Mouse (Mus musculus): ENCODE measurements at regions not wholly inside any gene's neighbourhood (a gene's known extent, or its start where the extent isn't known, plus 50 kb on each side); places are given as distances from the start of the nearest gene placed in this dataset.

DNA sequence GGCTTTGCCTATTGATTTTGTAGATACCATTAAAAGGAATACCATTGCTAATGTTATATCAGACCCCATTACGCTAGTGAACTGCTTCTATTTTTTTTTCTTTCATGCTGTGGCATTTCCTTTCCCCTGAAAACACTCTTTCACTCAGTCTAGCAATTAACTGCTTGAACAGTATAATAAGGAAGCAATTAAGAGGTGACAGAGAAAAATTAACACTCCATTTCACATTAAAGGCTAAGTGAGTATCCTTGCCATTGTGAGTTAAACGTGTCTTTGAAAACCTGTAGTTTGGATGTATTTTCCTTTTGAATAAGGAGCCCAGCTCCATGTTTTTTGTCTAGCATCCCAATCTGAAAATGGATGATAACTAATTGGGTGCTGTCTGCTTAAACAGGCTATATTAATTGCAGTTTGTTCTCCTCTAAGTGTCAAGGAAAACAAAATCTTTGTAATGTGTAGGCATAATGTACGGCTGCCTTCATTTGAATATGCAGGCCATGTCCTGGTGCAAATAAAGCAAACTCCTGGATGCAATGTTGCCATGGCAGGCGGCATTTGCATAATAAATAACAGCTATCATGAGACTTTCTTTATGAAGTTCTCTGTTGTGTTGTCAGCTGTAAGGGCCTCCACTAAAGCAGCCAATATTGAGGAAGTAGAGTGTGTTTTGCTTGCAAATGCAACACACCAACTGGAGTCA, 423.3 kb downstream of the Zic3 start:
- no peak for DNase-seq (ENCODE audit: low read depth, low spot score)

DNA sequence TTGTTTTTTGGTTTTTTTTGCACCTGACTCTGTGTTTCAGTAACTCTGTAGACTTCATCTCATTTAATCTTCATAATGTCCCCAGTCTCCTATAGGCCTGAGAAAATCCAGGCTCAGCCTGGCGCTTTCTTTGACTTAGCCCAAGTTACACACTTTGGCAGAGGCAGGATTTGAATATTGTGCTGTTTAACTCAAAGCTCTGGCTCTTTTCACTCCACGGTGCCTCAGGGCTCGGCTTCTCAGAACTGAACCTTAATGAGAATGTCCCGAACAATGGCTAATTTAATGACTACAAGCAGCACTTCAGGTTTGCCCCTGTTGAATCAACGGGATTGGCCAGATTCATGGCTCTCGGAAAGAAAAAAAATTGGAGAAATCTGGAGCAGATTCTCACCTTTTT, 425.1 kb downstream of the Zic3 start:
- no peak for DNase-seq (ENCODE audit: low read depth, low spot score)

DNA sequence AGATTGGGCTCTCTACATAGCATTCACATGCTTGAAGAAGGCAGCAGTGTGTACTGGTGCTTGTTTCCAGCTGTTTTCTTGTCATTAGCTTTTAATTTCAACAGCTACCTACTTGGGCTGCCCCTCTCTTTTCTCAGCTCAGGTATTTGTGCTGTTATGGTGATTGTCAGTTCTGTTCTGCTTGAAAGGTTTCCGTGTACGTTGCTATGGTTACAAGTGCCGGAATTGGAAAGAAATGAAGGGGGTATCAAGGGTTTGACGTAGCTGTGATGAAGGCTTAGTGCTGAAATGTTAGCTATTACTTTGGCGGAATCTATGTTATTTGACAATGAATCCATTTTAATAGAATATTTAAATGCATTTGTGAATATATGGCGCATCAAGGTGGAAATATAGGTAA, 439.5 kb upstream of the 4930550L24Rik start:
- DNase-seq (ENCODE audit: low read depth, low spot score) = no peak

DNA sequence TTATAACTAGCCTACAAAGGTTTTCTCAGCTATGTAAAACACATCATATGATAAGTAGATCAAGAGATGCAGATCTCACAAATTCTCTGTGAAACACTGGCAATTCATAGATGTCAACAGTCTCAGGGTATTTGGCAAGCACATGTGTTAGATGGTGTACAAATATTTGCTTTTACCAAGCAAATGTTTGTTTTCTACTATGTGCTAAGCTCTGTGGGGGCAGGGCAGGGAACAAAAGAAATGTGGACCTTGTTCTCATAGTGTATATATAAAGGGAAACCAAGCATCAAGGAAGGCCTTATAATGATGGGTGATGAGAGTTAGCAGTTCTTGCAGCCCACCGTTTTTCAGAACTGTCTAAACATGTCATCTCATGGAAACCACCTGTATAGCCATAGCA, 438.2 kb upstream of the 4930550L24Rik start:
- no peak for DNase-seq (ENCODE audit: low read depth, low spot score)

DNA sequence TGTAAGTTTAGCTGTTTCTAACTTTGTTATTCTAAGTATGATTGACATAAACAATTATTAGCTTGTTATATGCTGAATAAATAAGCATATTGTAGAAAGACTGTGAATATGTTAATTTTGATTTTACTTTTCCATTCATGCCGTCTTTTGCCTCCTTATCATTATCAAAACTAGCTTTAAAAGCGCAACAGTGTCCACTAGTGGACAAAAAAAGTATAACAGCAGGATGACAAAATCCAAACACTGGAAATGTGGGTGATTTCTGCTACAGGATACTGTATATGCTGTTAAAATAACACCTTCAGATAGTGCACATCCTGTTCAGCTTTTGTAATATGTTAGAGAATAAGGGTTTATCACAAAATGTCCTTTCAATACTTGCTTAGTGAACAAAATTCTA, 418.3 kb upstream of the 4930550L24Rik start:
- DNase-seq (ENCODE audit: low read depth, low spot score) = peak; percentile 0

DNA sequence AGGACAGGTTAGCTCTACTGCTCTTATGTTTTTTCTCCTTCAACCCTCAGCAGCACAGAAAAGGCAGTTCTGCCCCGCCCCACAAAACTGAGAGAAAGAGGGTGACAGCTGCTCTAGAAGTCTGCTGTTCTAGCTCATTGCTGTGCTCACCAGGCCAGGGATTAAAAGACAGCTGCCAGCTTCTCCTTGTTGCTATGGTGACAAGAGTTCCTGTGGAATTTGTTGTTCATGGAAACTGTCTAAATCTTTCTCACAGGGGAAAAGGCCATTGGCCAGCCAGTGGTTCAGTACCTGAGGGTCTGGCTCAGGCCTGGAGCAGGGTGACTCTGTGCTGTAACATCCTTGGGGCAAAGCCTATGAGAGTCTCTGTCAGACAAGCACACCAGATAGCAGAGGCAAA, 405.6 kb upstream of the 4930550L24Rik start:
- no peak for DNase-seq (ENCODE audit: low read depth, low spot score)

DNA sequence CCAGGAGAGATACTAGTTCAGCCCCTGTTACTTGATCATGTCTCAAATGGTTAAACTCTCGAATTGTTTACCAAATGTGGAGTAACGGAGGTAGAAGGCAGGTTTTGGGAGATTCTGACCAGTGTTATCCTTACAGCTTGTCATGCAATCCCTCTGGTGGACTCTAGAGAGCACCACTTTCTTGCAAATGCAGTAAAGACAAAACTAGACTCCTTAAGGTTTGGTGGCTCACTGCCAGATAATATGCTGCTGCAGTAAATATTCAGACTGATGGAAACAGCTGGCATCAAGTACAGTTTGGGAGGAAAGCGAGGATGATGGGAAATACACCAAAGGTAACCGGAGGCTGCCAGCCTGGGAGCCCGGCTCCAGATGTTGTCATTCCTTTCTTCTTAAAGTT, 394.2 kb upstream of the 4930550L24Rik start:
- no peak for DNase-seq (ENCODE audit: low read depth, low spot score)
